Mouse (Mus musculus) CD4-positive, CD25-positive, alpha-beta regulatory T cell, adult 2 months (primary cell): ENCODE measurements at regions not wholly inside any gene's neighbourhood (a gene's known extent, or its start where the extent isn't known, plus 50 kb on each side); places are given as distances from the start of the nearest gene placed in this dataset.

Experiments used
- DNase-seq: peaks from one replicate; pipeline ENCODE4 v3.0.0-alpha.2; 2012; ENCODE audit warnings: low read depth, low spot score

- DNase-seq, result no peak
Measured at GRCm38 (mm10) chr1:136717830-136718517, 93.3 kb downstream of the Zfp281 start.

DNA sequence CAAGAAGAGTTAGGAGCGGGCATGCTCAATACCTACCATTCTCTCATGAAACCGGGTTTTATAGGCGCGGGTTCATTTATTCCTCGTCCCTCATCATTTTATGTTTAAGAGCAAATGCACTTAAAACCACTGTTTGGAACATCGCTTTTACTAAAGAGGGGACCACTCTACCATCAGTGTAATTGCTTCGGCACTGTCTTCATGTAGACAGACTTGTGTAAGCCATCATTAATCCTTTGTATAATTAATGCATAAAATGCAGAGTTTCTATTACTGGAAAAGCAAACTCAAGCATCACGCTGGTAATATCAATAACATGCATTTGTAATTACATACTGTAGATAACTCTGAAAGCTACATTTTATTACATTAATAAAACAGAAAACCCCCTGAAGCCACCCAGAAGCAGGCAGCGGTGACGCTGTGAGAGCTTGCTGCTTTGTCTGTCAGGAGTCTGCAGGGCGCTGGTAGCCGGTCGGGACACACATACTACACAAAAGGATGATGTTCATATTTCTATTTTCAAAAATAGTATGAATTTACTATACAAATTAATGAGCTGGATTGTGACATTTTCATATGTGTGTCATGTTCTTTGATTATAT is 99.2 kb downstream of the Zfp281 start:
- DNase-seq, result no peak

- no peak for DNase-seq
Measured at GRCm38 (mm10) chr1:136725242-136725641, 100.5 kb downstream of the Zfp281 start.

DNA sequence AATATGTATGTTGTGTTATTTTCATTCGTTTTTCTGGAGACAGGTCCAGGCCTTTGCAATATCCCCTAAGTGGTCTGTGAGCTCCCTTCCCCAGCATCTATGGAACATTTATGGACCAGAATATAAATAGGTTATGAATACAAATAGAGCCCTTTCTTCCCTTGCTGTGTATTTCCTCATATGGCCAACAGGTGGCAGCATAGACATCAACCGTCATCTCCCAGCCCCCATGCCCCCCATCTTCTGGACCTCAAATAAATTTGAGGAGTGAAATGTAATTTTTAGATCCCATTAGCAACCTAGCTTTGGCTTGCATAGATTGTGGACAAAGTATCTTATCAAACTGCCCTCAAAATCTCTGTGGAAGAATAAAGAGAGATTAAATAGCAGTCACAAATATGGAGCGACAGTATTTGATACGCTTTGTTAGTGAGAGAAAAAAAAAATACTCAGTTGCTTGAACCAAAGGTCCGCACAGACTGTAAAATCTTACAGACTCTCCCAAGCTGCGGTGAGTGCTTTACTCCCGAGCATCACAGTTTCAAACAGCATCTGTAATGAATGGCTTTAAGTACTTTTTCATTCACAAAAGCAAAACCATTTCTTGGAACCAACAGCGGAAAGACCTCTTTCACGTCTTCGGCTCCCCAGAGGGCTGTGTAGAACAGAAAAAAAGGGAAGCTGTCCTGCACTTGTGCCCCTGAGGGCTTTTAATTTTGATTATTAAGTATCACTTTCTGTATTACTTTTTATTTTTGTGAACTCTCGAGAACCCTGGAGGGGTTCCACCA is 101.6 kb downstream of the Zfp281 start:
- peak; percentile 74 for DNase-seq

GRCm38 (mm10) chr1:136727868-136728631 is 103.3 kb downstream of the Zfp281 start:
- no peak for DNase-seq

DNA sequence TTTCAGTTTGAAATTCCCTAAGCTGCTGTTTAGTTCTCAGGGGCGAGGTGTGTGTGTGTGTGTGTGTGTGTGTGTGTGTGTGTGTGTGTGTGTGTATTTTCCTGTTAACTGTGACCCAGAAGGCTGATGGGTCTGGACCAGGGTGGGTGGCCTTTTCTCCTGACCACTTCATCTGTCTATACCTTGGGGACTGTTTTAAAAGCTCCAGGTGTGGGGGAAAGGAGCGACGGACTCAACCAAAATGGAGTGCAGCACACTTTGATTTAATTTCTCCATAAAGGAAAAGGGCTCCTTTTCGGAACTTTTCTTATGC is 103.9 kb downstream of the Zfp281 start:
- no peak for DNase-seq

- DNase-seq, result no peak
Measured at GRCm38 (mm10) chr1:136730638-136731037, 105.9 kb downstream of the Zfp281 start.

DNA sequence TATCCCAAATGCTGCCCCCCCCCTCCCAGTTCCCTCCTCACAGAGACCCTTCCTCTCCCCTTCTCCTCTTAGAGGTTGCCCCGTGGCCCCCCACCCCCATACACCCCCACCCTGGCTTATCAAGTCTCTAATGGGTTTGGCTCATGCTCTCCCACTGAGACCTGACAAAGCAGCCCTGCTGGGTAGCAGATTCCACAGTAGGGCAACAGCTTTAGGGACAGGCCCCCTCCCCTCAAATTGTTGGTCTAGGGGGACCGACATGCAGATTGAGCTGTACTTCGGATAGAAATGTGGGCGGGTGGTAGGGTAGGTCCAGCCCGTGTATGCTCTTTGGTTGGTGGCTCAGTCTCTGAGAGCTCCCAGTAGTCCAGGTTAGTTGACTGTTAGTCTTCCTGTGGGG is 113.3 kb downstream of the Zfp281 start:
- no peak for DNase-seq

GRCm38 (mm10) chr1:136739486-136739885 is 114.8 kb downstream of the Zfp281 start:
- DNase-seq, result peak; percentile 79

- DNase-seq, result no peak
Measured at GRCm38 (mm10) chr1:136741061-136741460, 116.4 kb downstream of the Zfp281 start.

DNA sequence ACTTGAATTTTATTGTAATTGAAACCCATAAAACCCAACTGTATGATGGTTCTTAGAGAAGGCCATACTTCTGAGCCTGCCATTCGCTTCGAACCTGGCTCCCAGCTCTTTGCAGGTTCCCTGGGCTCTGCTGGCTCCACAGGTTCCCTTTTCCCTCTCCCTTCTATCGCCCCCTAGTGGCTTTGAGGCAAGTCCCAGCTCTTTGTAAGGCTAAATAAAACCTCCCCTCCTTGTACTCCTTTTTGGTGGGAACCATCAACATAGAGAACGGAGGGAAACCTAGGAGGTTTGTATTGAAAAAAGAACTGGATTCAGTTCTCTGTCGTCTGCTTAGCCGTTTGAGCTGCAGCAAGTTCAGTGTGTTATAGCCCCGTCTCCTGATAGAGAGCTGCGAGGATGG is 124.5 kb downstream of the Zfp281 start:
- peak; percentile 73 for DNase-seq

GRCm38 (mm10) chr1:136751464-136752191 is 126.9 kb downstream of the Zfp281 start:
- DNase-seq, result no peak

- no peak for DNase-seq
Measured at GRCm38 (mm10) chr1:136754286-136754685, 129.6 kb downstream of the Zfp281 start.

DNA sequence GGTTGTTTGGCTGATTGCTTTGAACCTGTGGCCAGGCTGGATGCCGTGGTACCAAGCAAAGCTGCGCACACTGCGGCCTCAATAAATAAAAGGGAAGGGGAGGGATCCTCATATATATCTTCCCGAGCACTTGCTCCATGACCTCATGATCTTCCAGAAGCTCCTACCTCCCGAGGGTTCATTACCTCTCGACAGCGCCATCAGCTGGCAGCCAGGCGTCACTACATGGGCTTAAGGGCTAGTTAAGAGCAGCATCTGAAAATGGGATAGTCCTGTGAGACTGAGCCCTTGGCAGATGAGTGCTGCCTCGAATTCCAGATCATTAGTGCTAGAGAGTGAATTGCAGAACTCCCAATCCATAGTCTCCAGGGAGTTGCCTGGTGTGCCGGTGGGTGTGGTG is 134.0 kb downstream of the Zfp281 start:
- peak; percentile 36 for DNase-seq

DNA sequence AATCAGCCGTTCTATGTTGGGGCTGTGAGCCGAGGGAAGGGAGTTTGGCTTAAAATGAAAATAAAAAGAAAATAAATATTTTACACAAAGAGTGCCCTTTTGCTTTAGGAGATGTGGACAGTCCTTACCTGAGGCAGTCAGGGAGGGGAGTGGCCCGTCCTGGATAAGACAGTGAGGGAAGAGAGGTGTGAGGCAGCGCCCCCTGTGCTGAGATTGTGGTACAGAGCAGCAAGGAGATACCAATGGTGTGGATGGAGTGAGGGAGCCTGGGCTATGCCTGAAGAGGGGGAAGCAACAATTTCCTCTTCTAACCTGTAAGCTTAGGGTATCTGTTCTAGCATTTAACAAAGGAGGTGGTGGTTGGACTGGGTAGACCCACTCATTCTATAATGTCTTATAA is 134.5 kb downstream of the Zfp281 start:
- DNase-seq, result no peak

- DNase-seq, result no peak
Measured at GRCm38 (mm10) chr1:136761467-136761866, 136.8 kb downstream of the Zfp281 start.

DNA sequence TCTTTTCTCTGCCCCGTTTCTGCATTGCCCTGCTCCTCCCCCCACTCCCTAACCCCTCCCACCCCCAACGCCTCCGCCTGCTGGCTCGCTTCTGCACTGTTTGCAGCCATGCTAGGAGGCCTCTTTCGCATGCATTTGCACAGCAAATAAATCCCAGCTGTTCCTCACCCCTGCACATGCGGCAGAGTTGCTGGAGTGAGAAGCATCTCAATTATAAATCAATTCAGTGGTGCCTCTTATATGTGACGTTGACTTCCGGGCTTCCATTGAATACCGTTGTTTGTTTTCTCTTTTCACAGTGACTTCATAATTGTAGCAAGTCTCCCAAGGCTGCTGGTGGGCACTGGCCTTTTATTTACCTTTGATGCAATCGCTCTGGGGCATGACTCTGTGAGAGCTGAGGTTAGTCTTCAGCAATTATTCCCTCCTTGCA is 144.3 kb downstream of the Zfp281 start:
- DNase-seq, result peak; percentile 50

DNA sequence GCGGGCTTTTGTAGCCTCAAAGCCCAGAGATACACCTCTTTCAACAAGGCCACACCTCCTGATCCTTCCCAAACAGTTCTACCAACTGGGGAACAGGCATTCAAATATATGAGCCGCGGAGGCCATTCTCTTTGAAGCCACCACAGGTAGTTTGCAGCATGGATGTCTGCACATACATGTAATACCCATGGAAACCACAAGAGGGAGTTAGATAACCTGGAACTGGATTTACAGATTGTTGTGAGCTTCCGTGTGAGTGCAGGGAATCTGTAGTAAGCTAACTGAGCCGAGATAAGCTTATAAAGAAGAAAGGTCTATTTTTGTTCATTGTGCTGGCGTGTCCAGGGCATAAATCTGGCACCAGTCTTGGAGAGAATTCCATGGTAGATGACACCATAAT is 149.0 kb downstream of the Zfp281 start:
- peak; percentile 40 for DNase-seq

GRCm38 (mm10) chr1:136776211-136776610 is 151.5 kb downstream of the Zfp281 start:
- DNase-seq, result no peak

- no peak for DNase-seq
Measured at GRCm38 (mm10) chr1:136777263-136777980, 152.7 kb downstream of the Zfp281 start.

- DNase-seq, result no peak
Measured at GRCm38 (mm10) chr1:136779384-136779783, 154.7 kb downstream of the Zfp281 start.
